Mouse (Mus musculus) neural tube, embryonic 11.5 days (tissue): Measurements from ENCODE around the gene Tmem220. TPM values are rescaled to one million over a fixed set of nuclear protein-coding genes. Genes with fewer than 3 reads are reported as not detected.
A peak's percentile ranks its signal among the peaks of the same experiment; 100 is the strongest.

Experiments
- ATAC-seq: fragments of 200-750 bp; cut with Nextera tagmentation; 2 replicates; pipeline ENCODE4 v1.8.0; 2017; ENCODE audit warnings: moderate number of reproducible peaks, mild to moderate bottlenecking, moderate TSS enrichment, moderate library complexity; ENCODE audit not compliant: insufficient read depth, low FRiP score, low TSS enrichment
- DNase-seq: peaks from one replicate; pipeline ENCODE4 v3.0.0-alpha.2; 2015; ENCODE audit warnings: low spot score
- H3K27ac ChIP-seq: fragments of 300-500 bp; sonication (generic); 2 replicates; pipeline ENCODE4 v1.5.1; 2014; ENCODE audit warnings: low read depth, mild to moderate bottlenecking, low read length
- H3K27me3 ChIP-seq: fragments of 300-500 bp; sonication (generic); 2 replicates; pipeline ENCODE4 v1.6.1; 2014; ENCODE audit warnings: mild to moderate bottlenecking, low read length, mixed read lengths; ENCODE audit not compliant: control insufficient read depth, insufficient read depth
- H3K36me3 ChIP-seq: fragments of 300-500 bp; sonication (generic); 2 replicates; pipeline ENCODE4 v1.6.1; 2014; ENCODE audit warnings: mild to moderate bottlenecking, low read length, moderate library complexity, mixed read lengths; ENCODE audit not compliant: control insufficient read depth, insufficient read depth
- H3K4me1 ChIP-seq: fragments of 300-500 bp; sonication (generic); 2 replicates; pipeline ENCODE4 v1.6.1; 2014; ENCODE audit warnings: low read length, mixed read lengths; ENCODE audit not compliant: control insufficient read depth, insufficient read depth
- H3K4me2 ChIP-seq: fragments of 300-500 bp; sonication (generic); 2 replicates; pipeline ENCODE4 v1.6.1; 2014; ENCODE audit warnings: low read depth, mild to moderate bottlenecking, moderate library complexity
- H3K4me3 ChIP-seq: fragments of 300-500 bp; sonication (generic); 2 replicates; pipeline ENCODE4 v1.5.1; 2014; ENCODE audit warnings: low read depth, low read length
- H3K9ac ChIP-seq: fragments of 300-500 bp; sonication (generic); 2 replicates; pipeline ENCODE4 v1.6.1; 2014; ENCODE audit warnings: mild to moderate bottlenecking, low read length
- H3K9me3 ChIP-seq: fragments of 300-500 bp; sonication (generic); 2 replicates; pipeline ENCODE4 v1.6.1; 2016; ENCODE audit warnings: low read length; ENCODE audit not compliant: control insufficient read depth
- WGBS: fragments of 180-500 bp; shearing (Covaris S2); extraction: QIAGEN DNeasy Blood & Tissue Kit; methylation state at CpG from one replicate; pipeline ENCODE4 v1.1.7; 2014; 5-methylcytosine and 5-hydroxymethylcytosine counted together
- polyA plus RNA-seq: library from polyadenylated mRNA; unstranded; fragments of >200 nt; fragmentation: Nextera tagmentation; extraction: Ambion mirVana; gene quantifications from 2 replicates; pipeline ENCODE4 v1.2.1, GENCODE M21; 2014

Tmem220 gene
- polyA plus RNA-seq, 1 experiment from 2014 or later, result 0.69 TPM

- Histone ChIP-seq H3K27me3 (no peaks in the 10 kb centered on the region), H3K9me3 (no peaks in the 10 kb centered on the region), H3K27ac (no peak overlapping the region), H3K4me1 (0 out of 2 replicates have a peak, but pooled peaks cover 4% of the 10 kb centered on the region), H3K4me3 (no peak overlapping the region), H3K4me2 (no peak overlapping the region), H3K36me3 (0 out of 2 replicates have a peak, but pooled peaks cover 2% of the 10 kb centered on the region), H3K9ac (no peak overlapping the region)
- DNase-seq, result no peak
- 90% methylated on average over 5 of the region's 5 CpGs for WGBS
- ATAC-seq, result no peak
Measured at GRCm38 (mm10) chr11:67047199-67047598, 22.2 kb downstream of the Tmem220 start.

GRCm38 (mm10) chr11:67048496-67048895, 23.5 kb downstream of the Tmem220 start:
- Histone ChIP-seq H3K36me3 (0 out of 2 replicates have a peak, but pooled peaks cover 2% of the 10 kb centered on the region), H3K4me2 (no peak overlapping the region), H3K9ac (no peak overlapping the region), H3K27me3 (no peaks in the 10 kb centered on the region), H3K27ac (no peak overlapping the region), H3K4me1 (peaks cover 8% of the 10 kb centered on the region; the same call in 1 of the 2 replicates), H3K4me3 (no peak overlapping the region), H3K9me3 (no peaks in the 10 kb centered on the region)
- no peak for ATAC-seq
- 90% methylated on average over 8 of the region's 8 CpGs for WGBS
- no peak for DNase-seq

- Histone ChIP-seq H3K4me2 (no peak overlapping the region), H3K4me3 (no peak overlapping the region), H3K27ac (no peak overlapping the region), H3K4me1 (peaks cover 10% of the 10 kb centered on the region; the same call in 1 of the 2 replicates), H3K36me3 (0 out of 2 replicates have a peak, but pooled peaks cover 2% of the 10 kb centered on the region), H3K9ac (no peak overlapping the region), H3K9me3 (no peaks in the 10 kb centered on the region), H3K27me3 (no peaks in the 10 kb centered on the region)
- DNase-seq (no peak), ATAC-seq (no peak)
- 95% methylated on average over 3 of the region's 3 CpGs for WGBS
Measured at GRCm38 (mm10) chr11:67049256-67049655, 24.3 kb downstream of the Tmem220 start.

GRCm38 (mm10) chr11:67051676-67052320, 26.8 kb downstream of the Tmem220 start:
- Histone ChIP-seq H3K4me2 (peak overlapping the region; percentile 68), H3K4me1 (peaks cover 10% of the 10 kb centered on the region; the same call in 1 of the 2 replicates), H3K9me3 (no peaks in the 10 kb centered on the region), H3K36me3 (peaks cover 4% of the 10 kb centered on the region; the same call in 1 of the 2 replicates), H3K9ac (peak overlapping the region; percentile 75), H3K27me3 (no peaks in the 10 kb centered on the region), H3K27ac (peak overlapping the region; percentile 39; the same call in 1 of the 2 replicates), H3K4me3 (peak overlapping the region; percentile 87)
- WGBS, result 11% methylated on average over 16 of the region's 16 CpGs
- ATAC-seq (peak; percentile 33; the same call in 1 of the 2 replicates), DNase-seq (no peak)

GRCm38 (mm10) chr11:67052321-67052952, 27.5 kb downstream of the Tmem220 start, which contains the start of the genes Adprm and Sco1:
Gene Adprm, minus strand, starts transcription at chr11:67052594.
Gene Sco1, plus strand, starts transcription at chr11:67052670.
- Histone ChIP-seq H3K27ac (peak within 1 kb of the TSS; percentile 39; the same call in 1 of the 2 replicates), H3K36me3 (peaks cover 4% of the 10 kb centered on the region; the same call in 1 of the 2 replicates), H3K27me3 (no peaks in the 10 kb centered on the region), H3K9ac (peak within 1 kb of the TSS; percentile 75), H3K9me3 (no peaks in the 10 kb centered on the region), H3K4me3 (peak within 1 kb of the TSS; percentile 87), H3K4me1 (peaks cover 10% of the 10 kb centered on the region; the same call in 1 of the 2 replicates), H3K4me2 (peak within 1 kb of the TSS; percentile 68)
- DNase-seq (peak; percentile 87), ATAC-seq (peak; percentile 93)
- under 1% methylated on average over 50 of the region's 50 CpGs for WGBS

GRCm38 (mm10) chr11:67054754-67055365, 29.9 kb downstream of the Tmem220 start:
- Histone ChIP-seq H3K9me3 (no peaks in the 10 kb centered on the region), H3K4me3 (no peak overlapping the region), H3K4me1 (peaks cover 10% of the 10 kb centered on the region; the same call in 1 of the 2 replicates), H3K27ac (no peak overlapping the region), H3K27me3 (no peaks in the 10 kb centered on the region), H3K4me2 (no peak overlapping the region), H3K36me3 (peaks cover 2% of the 10 kb centered on the region), H3K9ac (no peak overlapping the region)
- WGBS, result 92% methylated on average over 8 of the region's 8 CpGs
- no peak for ATAC-seq
- DNase-seq, result no peak

- Histone ChIP-seq H3K9me3 (no peaks in the 10 kb centered on the region), H3K36me3 (peaks cover 5% of the 10 kb centered on the region), H3K4me3 (no peak overlapping the region), H3K4me2 (no peak overlapping the region), H3K9ac (no peak overlapping the region), H3K27me3 (no peaks in the 10 kb centered on the region), H3K4me1 (no peaks in the 10 kb centered on the region), H3K27ac (no peak overlapping the region)
- DNase-seq (no peak), ATAC-seq (no peak)
- 95% methylated on average over 2 of the region's 2 CpGs for WGBS
Measured at GRCm38 (mm10) chr11:67061311-67061710, 36.4 kb downstream of the Tmem220 start.

- 90% methylated on average over 3 of the region's 3 CpGs for WGBS
- Histone ChIP-seq H3K4me1 (no peaks in the 10 kb centered on the region), H3K4me2 (no peak overlapping the region), H3K27me3 (no peaks in the 10 kb centered on the region), H3K4me3 (no peak overlapping the region), H3K27ac (no peak overlapping the region), H3K36me3 (peaks cover 7% of the 10 kb centered on the region; the same call in 1 of the 2 replicates), H3K9me3 (no peaks in the 10 kb centered on the region), H3K9ac (no peak overlapping the region)
- DNase-seq, result no peak
- ATAC-seq, result no peak
Measured at GRCm38 (mm10) chr11:67062726-67063125, 37.8 kb downstream of the Tmem220 start.
